Mouse (Mus musculus) kidney, adult 8-10 months (tissue): ENCODE measurements around the gene Galnt13.
"Not testable (repeated sequence)": the region's sequence is repeated elsewhere in the genome, so short reads cannot be mapped to it uniquely, and the experiment has no call there.

Source experiments
- DNase-seq, 2 experiments: peaks; one replicate each; pipeline ENCODE4 v3.0.0; 2022

Galnt13 gene

DNA sequence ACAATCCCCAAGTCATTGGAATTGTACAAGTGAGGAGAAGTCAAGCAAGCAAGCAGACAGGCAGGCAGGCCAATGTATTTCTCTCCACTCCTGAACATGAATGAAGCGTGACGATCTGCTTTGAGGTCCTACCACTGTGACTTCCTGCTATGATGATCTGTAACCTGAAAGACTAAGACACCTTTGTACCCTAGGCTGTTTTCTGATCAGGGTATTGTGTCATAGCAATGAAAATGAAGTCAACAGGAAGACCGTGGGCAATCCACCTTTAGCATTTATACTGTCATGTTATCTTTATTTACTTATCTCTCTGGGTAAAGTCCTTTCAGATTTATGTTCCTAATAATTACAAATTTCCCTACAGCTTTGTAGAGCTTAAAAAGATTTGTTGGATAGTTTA lies 500.3 kb downstream of the Galnt13 start:
- DNase-seq, result no peak

DNA sequence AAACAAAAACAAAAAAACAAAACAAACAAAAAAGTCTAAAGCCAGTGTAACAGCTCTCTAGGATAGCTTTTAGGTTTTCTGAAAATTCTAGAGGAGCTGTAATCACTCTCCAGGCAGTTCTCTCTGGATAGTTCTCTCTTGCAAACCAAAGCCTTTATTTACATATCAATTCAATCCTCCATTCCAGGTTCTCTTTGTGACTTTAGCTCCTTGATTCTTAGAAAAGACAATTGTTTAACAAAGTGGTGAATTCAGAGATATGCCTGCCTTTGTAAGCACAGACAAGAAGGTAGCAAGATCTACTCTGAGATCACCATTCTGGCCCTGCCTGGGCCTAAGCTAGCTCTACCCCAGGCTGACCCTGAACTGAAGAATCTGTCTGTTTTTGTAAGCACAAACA lies 501.2 kb downstream of the Galnt13 start:
- DNase-seq, result no peak

DNA sequence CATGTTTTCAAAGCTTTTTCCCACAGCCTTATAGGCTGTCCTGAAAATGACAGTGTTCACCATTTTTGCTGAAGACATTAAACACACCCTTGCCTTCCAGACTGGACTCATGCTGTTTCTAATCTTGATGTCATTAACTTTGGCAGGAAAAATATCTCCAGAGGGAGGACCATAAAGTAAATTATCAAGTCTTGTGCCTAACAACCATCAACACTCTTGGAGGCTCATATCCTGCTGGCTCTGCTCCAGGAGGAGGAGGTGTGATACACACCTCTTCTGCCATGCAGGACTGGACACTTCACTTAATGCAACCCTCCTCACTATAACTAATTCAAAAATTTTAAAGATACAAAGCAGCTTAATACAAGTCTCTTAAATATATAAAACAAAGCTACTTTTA lies 502.0 kb downstream of the Galnt13 start:
- no peak for DNase-seq

DNA sequence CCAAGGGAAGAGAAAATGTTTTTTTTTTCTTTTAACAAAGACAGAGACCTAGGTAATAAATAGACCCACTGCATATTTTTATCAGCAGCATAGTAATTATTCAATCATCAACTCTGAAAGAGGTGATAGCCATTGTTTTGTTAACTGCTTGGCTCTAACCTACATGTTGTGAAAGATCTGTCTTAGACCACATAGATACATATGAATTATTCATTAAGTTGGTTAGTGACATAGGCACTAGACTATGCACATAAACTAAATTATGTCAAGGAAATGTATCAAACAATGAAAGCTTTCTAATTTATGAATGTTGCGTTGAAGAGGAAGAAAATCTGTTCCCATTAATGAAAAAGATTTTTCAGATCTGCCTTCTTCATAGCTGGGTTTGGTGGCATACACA lies 507.3 kb downstream of the Galnt13 start:
- DNase-seq, result no peak

DNA sequence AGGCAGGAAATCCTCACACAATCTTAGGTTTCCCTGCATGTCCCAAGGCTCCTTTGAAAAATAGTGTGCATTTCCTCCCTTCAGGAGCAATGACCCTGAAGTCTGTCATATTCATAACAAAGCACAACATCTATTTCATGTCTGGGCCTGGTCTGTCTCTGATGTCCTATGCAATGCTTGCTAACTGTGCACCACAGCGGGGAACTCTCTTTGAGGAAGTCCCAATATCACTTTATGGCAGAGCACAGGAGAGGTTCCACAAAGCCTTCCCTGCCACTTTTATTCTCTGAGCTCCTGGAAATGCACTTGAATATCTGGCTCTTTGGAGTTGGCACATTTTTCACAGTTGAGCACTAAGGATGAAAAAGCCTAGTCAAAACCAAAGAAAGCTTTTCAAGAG lies 547.7 kb downstream of the Galnt13 start:
- no peak for DNase-seq

DNA sequence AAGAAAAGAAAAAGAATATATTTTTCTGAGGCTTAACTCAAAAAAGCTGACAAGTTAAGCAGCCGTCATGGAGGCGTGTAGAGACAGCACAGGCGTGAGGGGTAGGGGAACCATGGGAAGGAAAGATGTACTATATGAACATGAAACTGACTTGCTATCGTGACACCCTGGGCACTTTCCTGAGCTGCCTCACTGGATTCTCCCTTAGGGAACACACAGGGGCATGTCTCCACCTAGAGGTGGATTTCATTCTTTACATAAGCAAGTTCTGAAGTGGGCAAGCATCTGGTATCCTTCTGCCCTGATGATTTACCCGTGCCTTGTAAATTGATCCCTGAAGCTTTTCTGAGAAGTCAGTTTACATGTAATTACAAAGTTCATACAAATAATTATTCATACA lies 586.4 kb downstream of the Galnt13 start:
- DNase-seq, result not testable (repeated sequence)

DNA sequence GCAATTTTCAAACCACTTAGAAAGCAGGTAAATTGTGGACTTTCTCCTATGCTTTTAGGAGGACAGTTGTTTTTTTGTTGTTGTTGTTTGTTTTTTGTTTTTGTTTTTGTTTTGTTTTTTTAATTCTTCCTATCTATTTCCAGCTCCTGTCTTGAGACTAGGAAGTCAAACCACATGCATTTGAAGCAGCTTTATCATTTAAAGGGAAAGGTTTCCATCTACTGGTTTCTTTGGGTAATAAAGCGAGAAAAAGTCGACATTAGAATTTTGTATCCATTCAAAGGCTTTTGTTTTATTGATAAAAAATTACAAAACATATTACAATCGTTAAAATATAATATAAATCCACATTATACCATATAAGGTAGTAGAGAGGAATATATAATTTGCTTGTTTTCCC lies 598.5 kb downstream of the Galnt13 start:
- no peak for DNase-seq

DNA sequence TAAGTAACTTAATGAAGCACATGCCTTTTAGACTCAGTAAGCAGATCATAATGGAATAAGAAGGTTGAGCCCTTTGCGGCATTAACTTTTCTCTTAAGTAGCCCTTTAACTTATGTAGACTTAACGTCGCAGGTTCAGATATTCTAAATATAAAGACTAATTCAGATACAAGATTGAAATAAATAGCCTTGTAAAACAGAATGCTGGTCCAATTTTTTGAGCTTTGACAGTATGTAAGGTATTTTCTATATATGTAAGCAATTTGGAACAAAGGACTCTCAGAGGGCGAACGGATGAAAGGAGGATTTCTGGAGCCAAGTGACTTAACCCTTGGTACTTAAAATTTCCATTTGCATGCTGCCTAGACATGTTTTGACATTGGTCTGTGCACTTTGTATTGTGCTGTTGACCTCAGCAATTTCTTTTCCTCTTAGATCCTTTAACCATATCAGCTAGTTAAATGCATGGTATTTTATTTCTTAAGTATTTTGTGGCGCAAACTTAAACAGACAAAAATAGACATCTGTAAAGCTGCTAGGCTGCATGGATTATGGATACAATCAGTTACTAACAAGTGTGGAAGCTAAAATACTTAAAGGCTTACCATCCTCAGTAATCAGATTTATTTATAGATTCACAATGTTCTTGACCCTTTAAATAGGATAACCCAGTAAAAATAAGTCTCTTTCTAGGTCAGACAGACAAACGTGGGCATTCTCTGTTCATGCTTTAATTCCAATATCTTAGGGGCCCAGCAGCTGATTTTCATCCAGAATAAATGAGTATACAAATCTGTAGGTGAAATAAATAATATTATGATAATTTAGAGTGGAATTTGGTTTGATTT lies 629.6 kb downstream of the Galnt13 start:
- DNase-seq, result no peak

DNA sequence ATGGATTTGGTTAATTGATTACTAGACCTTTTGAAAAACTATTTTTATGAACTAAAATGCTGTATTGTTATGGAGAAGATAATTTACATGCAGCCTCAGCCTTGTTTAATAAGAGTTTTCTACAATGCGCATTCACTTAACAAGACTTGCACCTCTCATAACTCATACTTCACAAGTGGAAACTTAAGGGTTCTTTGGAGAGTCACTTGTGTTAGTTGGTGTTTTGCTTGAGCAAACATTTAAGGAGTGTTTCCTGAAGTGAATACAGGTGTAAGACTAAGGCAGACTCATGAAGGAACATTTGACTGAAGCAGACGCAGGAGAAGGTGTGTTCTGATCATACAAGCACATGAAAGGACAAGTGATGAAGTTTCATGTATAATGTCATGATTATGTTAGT lies 649.5 kb downstream of the Galnt13 start:
- DNase-seq, result no peak

DNA sequence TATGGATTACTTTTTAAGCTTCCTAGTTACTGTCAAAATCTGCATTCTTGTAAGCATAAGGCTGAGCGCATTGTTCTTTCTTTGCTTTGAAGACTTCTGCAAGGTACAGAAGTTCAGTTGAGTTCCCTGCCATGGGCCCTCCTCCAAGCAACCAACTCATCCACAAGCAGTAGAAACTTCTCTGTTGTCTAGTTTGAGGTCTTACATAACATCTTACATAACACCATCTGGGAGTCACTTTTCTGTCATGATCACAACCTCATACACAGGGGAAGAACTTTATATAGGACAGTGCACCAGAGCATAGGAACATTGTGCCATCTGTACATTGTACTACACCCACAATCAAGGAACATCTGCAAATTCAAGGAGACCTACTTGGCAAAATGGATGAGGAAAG lies 651.9 kb downstream of the Galnt13 start:
- DNase-seq, result no peak

DNA sequence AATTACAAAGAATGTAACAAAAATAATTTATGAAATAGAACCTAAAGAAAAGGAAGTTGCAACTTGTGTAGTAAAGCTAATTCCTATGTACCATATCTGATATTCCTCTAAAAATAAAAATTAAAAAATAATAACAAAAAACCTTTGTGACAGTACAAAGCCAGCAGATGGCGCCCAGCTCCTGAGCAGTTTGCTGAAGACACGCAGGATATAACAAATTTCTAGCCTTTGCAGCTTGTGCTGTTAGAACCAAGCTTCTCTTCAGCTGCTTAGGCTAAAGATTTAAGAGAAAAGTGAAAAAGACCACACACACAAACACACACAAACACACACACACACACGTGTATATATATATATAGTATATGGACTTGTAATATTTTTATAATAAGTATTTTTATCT lies 654.2 kb downstream of the Galnt13 start:
- peak in 1 of 2 experiments; percentile 2 for DNase-seq

DNA sequence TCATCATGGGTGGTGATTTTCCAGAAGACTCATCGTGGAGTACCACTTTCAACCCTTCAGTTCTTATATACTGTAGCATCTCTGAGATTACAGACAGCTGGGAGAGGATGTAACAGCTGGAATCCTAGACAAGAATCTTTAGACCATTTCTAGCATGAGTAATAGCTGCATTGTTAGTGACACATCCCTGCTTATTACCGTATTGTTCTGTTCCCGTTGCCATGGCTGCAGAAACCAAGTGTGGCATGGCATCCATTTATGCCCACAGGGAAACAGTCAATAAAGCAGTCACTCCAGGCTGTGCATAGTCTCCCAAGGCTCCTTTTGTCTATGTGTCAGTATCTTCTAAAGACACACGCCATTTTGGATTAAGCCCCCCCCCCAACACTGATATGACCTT lies 655.4 kb downstream of the Galnt13 start:
- DNase-seq, result no peak

DNA sequence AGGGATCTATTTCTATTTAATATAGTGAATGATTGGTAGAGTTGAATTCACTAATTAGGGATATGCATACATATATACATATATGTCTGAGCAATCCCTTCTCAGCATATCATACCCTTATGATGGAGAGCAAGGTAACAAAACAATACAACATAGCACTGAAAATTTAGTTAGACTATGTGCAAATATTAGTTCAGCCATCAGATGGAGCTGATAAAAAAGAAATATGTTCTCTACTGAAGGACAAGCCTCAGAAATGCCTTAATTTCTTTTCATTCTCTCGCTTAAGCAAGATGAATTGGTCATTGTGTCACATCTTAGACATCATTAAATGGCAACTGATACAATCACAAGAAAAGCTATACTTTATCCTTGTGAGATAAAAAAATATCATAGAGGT lies 663.0 kb downstream of the Galnt13 start:
- DNase-seq, result no peak

DNA sequence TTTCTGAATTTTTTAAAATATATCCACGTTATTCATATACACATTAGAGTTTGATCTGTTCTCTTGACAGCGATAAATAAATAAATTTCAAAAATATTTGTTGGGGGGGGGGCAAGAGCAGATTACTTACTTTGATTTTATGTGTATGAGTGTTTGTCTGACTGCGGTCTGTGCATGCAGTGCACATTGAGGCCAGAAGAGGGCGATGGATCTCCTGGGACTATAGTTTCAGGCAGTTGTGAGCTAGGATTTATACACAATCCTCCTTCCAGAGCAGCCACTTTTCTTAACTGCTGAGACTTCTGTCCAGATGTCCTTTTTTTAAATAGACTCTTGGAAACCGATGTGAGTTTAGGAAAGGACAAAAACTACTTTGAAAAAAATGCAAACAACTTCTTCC lies 665.2 kb downstream of the Galnt13 start:
- peak in 1 of 2 experiments; percentile 15 for DNase-seq

DNA sequence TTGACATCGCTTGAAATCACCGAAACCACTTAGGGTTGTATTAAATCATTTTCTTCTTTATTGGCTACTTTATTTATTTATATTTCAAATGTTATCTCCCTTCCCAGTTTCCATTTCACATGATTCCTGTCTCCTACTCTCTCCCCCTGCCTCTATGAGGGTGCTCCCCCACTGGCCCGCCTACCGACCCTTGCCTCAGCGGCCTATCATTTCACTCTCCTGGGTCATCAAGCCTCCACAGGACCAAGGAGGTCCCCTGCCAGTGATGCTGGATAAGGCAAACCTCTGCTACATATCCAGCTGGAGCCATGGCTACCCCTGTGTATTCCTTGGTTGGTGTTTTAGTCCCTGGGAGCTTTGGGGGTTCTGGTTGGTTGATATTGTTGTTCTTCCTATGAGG lies 667.4 kb downstream of the Galnt13 start:
- DNase-seq, result no peak

DNA sequence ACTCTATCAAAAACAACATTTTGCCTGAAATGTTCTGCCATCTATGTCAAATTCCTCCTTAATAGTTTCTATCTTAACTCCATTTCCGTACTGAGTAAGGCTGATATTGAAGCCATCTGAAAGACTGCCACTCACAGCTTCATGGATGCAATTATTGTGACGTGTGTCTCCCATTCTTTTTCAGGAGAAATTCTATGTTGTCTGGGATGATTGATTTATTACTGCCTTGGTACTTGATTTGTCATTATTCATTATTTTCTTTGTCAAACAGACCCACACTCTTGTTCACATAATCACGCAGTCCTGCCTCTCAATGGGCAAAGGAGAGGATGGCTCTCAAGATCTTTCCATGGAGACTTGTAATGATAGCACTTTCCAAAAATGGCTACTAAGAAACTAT lies 671.7 kb downstream of the Galnt13 start:
- no peak for DNase-seq

DNA sequence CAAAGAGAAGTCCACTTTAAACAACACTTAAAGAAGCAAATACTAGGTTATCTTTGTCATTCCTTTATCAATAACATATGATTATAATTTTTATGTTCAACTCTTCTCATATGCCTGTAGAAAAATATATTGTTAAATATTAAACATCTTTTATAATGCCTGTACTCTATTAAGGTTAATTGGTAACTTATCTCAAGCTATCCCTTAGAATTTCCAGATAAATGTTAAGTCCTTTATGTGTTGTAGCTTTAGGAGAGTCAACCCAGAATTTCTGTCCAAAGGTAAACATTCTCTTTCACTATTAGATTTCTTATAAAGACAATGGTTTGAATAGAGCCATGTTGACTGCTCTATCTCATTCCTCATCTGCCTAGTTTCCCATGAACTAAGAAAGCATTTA lies 717.0 kb downstream of the Galnt13 start:
- DNase-seq, result no peak

DNA sequence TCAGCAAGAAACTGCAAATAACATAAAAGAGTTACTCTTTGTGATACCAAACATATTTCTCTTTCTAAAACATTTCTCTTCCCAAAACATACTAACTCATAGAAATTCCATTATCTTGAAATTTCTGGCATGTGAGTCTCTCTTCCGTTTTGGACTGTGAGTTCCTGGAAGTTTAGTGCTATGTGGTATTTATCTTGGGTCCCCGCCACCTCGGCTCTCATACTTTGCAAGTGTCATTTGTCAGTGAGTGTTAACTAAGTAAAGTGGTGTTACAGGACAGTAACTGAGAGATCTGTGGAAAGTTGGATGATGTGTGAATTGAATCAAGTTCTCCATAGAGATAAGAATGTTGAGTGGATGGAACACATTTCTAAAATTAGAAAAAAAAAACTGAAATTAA lies 728.7 kb downstream of the Galnt13 start:
- no peak for DNase-seq
